Mouse (Mus musculus): ENCODE results near the gene Pax6.

Pax6 gene

GRCm38 (mm10) chr2:105726657-105727056, 58.0 kb downstream of the Pax6 start:
- no peak for DNase-seq (ENCODE audit: low spot score in 2 of 2)

- no peak for DNase-seq (ENCODE audit: low spot score in 2 of 2)
Measured at GRCm38 (mm10) chr2:105730704-105731103, 62.0 kb downstream of the Pax6 start.

- no peak for DNase-seq (ENCODE audit: low spot score in 2 of 2)
Measured at GRCm38 (mm10) chr2:105736166-105736565, 67.5 kb downstream of the Pax6 start.

GRCm38 (mm10) chr2:105746896-105747295, 78.2 kb downstream of the Pax6 start:
- no peak for DNase-seq (ENCODE audit: low spot score in 2 of 2)

Measured in right cerebral cortex, postnatal 36 days (tissue).